9 mouse cellular contexts compared by ENCODE assay signal in the genomic region with DNA sequence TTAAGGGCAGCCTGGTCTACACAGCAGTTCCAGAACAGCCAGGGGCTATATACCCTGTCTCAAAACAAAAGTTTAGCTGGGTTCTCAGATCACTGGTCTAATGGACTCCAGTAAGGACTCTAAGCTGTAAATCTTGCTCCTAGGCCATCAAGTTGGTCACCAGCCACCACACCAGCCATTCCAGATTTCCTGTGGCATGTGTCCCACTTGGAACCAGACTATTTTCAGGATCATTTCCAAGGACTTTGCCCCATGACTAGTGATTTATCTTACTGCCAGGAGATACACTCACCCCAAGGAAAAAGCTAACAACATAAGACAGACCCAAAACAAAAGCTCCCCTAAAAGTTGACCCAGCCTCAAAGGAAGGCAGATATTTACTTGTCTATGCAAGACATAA. TPM values are rescaled to one million over a fixed set of nuclear protein-coding genes. Genes with fewer than 3 reads are reported as not detected.
A peak's percentile ranks its signal among the peaks of the same experiment; 100 is the strongest.
DNase-seq lines count a peak whose midpoint lies in the region; ATAC-seq lines count a peak whose summit lies in the region.
"Had no signal": no experiment of that assay in that cellular context is flagged by ENCODE, and none has a peak within 500 bp of the region (broad histone marks: within the 10 kb centered on the region; RNA-seq: fewer than 3 reads in every experiment).

No protein-coding gene starts in this region.

- no peaks in the 10 kb centered on the region for H3K9me3 ChIP-seq in limb, embryonic 13.5 days
- H3K9me3 ChIP-seq in limb, embryonic 10.5 days (replicated peaks): no peaks in the 10 kb centered on the region

- intact Hi-C loops in heart, postnatal 10 days (cut with DNase I): loop anchor here (5.0 kb wide), 1 partner anchor 35 kb away; no protein-coding TSS in a partner anchor

- no peak overlapping the region for H3K27ac ChIP-seq in limb, embryonic 13.5 days
- H3K27ac ChIP-seq in limb, embryonic 10.5 days: no peak overlapping the region
- H3K27ac ChIP-seq: macrophage had no signal

- ATAC-seq in limb, embryonic 13.5 days (ENCODE audit: low FRiP score, low read depth): no peak

- H3K4me2 ChIP-seq in limb, embryonic 13.5 days (replicated peaks): peak overlapping the region; percentile 95

- DNase-seq in limb, embryonic 10.5 days (ENCODE audit: low spot score): no peak
- peak; percentile 42 for DNase-seq in cerebellum, adult 9-11 months
- DNase-seq in heart, postnatal 10 days: peak; percentile 77
- DNase-seq in skeletal muscle tissue, adult 2 months (ENCODE audit: low read depth, low spot score): peak; percentile 64
- DNase-seq in thymus, postnatal 10 days (ENCODE audit: low spot score in 2 of 2): no peak
- no peak for DNase-seq in layer of hippocampus, adult 9-11 months
- no peak for DNase-seq in spleen, postnatal 4 days (ENCODE audit: low spot score in 2 of 2)

- no peak overlapping the region; the same call in 1 of the 2 replicates for H3K4me3 ChIP-seq in limb, embryonic 13.5 days
- H3K4me3 ChIP-seq in limb, embryonic 10.5 days: no peak overlapping the region

- peaks cover 21% of the 10 kb centered on the region for H3K36me3 ChIP-seq in limb, embryonic 13.5 days
- peaks cover 19% of the 10 kb centered on the region for H3K36me3 ChIP-seq in limb, embryonic 10.5 days

- H3K4me1 ChIP-seq in limb, embryonic 13.5 days: peaks cover 24% of the 10 kb centered on the region
- H3K4me1 ChIP-seq in limb, embryonic 10.5 days: peaks cover 17% of the 10 kb centered on the region

- H3K9ac ChIP-seq in limb, embryonic 13.5 days: no peak overlapping the region

- H3K27me3 ChIP-seq in limb, embryonic 13.5 days: no peaks in the 10 kb centered on the region
- no peaks in the 10 kb centered on the region for H3K27me3 ChIP-seq in limb, embryonic 10.5 days (ENCODE audit: low read depth, poor library complexity, severe bottlenecking)

RNA-seq across cellular contexts. Expression of gene Vps13d, which starts 2.1 kb away (rescaled TPM):
- polyA plus RNA-seq in limb, embryonic 13.5 days (2015; fragmentation: Nextera tagmentation; extraction: Ambion mirVana): 10.4 and 13.1 TPM in 2 replicates
- 6.3 and 8.7 TPM in 2 replicates for polyA plus RNA-seq in limb, embryonic 10.5 days (2016; fragmentation: Nextera tagmentation; extraction: Ambion mirVana)
- 10 to 100 TPM; 75.8 to 82.6 TPM for total RNA-seq in heart, postnatal 10 days (2021)

RNA-seq across cellular contexts. Expression of gene Tnfrsf1b, which starts 54.0 kb away (rescaled TPM):
- polyA plus RNA-seq in limb, embryonic 13.5 days (2015; fragmentation: Nextera tagmentation; extraction: Ambion mirVana): 2.9 and 3.1 TPM in 2 replicates
- polyA plus RNA-seq in limb, embryonic 10.5 days (2016; fragmentation: Nextera tagmentation; extraction: Ambion mirVana): 1.9 and 2.1 TPM in 2 replicates
- total RNA-seq in heart, postnatal 10 days (2021): 1 to 10 TPM; 5.3 to 7.2 TPM

Comparison
In these comparisons a context has a peak if more than half of its experiments do, and no peak if none do; other contexts are left out.
1. DNase-seq: peak in cerebellum, adult 9-11 months (single experiment), heart, postnatal 10 days (2 of 2) and skeletal muscle tissue, adult 2 months (single experiment); none in limb, embryonic 10.5 days (single experiment), thymus, postnatal 10 days (0 of 2), layer of hippocampus, adult 9-11 months (single experiment) and spleen, postnatal 4 days (0 of 2).